Mouse (Mus musculus) ES-Bruce4 (cell line): ENCODE data around the gene Syngr1. TPM values are rescaled to one million over a fixed set of nuclear protein-coding genes. Genes with fewer than 3 reads are reported as not detected.
A peak's percentile ranks its signal among the peaks of the same experiment; 100 is the strongest.

ENCODE experiments used
- H3K27ac ChIP-seq: 2 replicates; pipeline ENCODE4 v1.5.1; 2012; ENCODE audit warnings: low read length, inconsistent platforms; ENCODE audit not compliant: insufficient read depth
- H3K27me3 ChIP-seq: 2 replicates; pipeline ENCODE4 v1.6.1; 2012; ENCODE audit warnings: mild to moderate bottlenecking, low read length, inconsistent platforms; ENCODE audit not compliant: control insufficient read depth, poor library complexity, insufficient read depth, severe bottlenecking
- H3K36me3 ChIP-seq: 2 replicates; pipeline ENCODE4 v1.6.1; 2012; ENCODE audit warnings: inconsistent platforms, mild to moderate bottlenecking, low read length, moderate library complexity; ENCODE audit not compliant: control insufficient read depth, poor library complexity, insufficient read depth, severe bottlenecking
- H3K4me1 ChIP-seq: one replicate; pipeline ENCODE4 v1.8.1; 2011; ENCODE audit warnings: low read length; ENCODE audit not compliant: control insufficient read depth, insufficient read depth
- H3K4me3 ChIP-seq: 2 replicates; pipeline ENCODE4 v1.5.1; 2011; ENCODE audit warnings: low read depth, mild to moderate bottlenecking, low read length
- H3K9ac ChIP-seq: 2 replicates; pipeline ENCODE4 v1.6.1; 2012; ENCODE audit warnings: low read depth, mild to moderate bottlenecking, inconsistent platforms; ENCODE audit not compliant: poor library complexity, severe bottlenecking
- H3K9me3 ChIP-seq: replicated peaks from 2 replicates; pipeline ENCODE4 v1.6.1; 2012; ENCODE audit warnings: mild to moderate bottlenecking, low read length, inconsistent platforms; ENCODE audit not compliant: control insufficient read depth, poor library complexity, insufficient read depth, severe bottlenecking
- CTCF ChIP-seq: IDR thresholded peaks from one replicate; pipeline ENCODE4 v1.8.1; 2011; ENCODE audit warnings: low read depth, low read length
- EP300 ChIP-seq: IDR thresholded peaks from 2 replicates; pipeline ENCODE4 v1.6.1; 2011; ENCODE audit warnings: low read depth, low read length; ENCODE audit not compliant: insufficient read depth
- POLR2A ChIP-seq: IDR thresholded peaks from one replicate; pipeline ENCODE4 v1.8.1; 2011; ENCODE audit warnings: low read length; ENCODE audit not compliant: insufficient read depth
- polyA plus RNA-seq: library from polyadenylated mRNA; stranded (reverse); fragments of >200 nt; gene quantifications from 2 replicates; pipeline ENCODE4 v1.2.4, GENCODE M21; 2011; ENCODE audit warnings: low read depth; ENCODE audit not compliant: missing spikeins, insufficient read depth, insufficient read length

The Syngr1 gene
- polyA plus RNA-seq, 1 experiment = 32.3 TPM

- Histone ChIP-seq H3K9me3 (no peaks in the 10 kb centered on the region), H3K27me3 (no peaks in the 10 kb centered on the region), H3K36me3 (peaks cover 13% of the 10 kb centered on the region), H3K9ac (no peak overlapping the region), H3K4me3 (no peak overlapping the region), H3K27ac (no peak overlapping the region), H3K4me1 (peaks cover 3% of the 10 kb centered on the region)
- TF ChIP-seq EP300 (no peak), POLR2A (no peak), CTCF (no peak)
Observed at GRCm38 (mm10) chr15:80073256-80073621, 17.9 kb upstream of the Syngr1 start.

- Histone ChIP-seq H3K9me3 (no peaks in the 10 kb centered on the region), H3K4me1 (peaks cover 3% of the 10 kb centered on the region), H3K4me3 (no peak overlapping the region), H3K9ac (no peak overlapping the region), H3K27ac (no peak overlapping the region), H3K36me3 (peaks cover 28% of the 10 kb centered on the region), H3K27me3 (no peaks in the 10 kb centered on the region)
- TF ChIP-seq CTCF (no peak), POLR2A (no peak), EP300 (no peak)
Observed at GRCm38 (mm10) chr15:80074663-80075373, 16.3 kb upstream of the Syngr1 start.

DNA sequence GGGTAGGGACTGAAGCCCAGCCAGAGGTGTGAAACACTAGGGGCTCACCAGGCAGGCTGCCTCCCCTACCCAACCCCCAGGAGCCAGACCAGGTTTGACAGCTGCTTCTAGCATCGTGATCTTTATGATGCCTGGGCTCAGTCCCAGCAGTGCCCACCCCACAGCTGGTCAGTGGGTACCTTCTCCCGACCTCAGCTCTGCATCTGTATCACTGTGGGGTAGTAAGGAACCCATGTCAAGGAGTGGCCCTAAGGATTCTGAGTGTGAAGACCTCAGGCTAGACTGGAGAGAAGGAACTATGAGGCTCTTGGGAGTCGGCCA lies 15.8 kb upstream of the Syngr1 start:
- H3K27me3 ChIP-seq = no peaks in the 10 kb centered on the region
- no peak overlapping the region for H3K27ac ChIP-seq
- H3K4me1 ChIP-seq = no peaks in the 10 kb centered on the region
- peaks cover 33% of the 10 kb centered on the region for H3K36me3 ChIP-seq
- TF ChIP-seq CTCF = no peak
- H3K9me3 ChIP-seq = no peaks in the 10 kb centered on the region
- H3K4me3 ChIP-seq = no peak overlapping the region
- H3K9ac ChIP-seq = no peak overlapping the region

- Histone ChIP-seq H3K4me3 (no peak overlapping the region), H3K27me3 (no peaks in the 10 kb centered on the region), H3K9me3 (no peaks in the 10 kb centered on the region), H3K9ac (no peak overlapping the region), H3K36me3 (peaks cover 38% of the 10 kb centered on the region), H3K27ac (peak overlapping the region; percentile 26), H3K4me1 (no peaks in the 10 kb centered on the region)
- TF ChIP-seq EP300 (no peak), CTCF (no peak), POLR2A (no peak)
Observed at GRCm38 (mm10) chr15:80075733-80076337, 15.3 kb upstream of the Syngr1 start.

- Histone ChIP-seq H3K36me3 (peaks cover 46% of the 10 kb centered on the region), H3K27ac (peak overlapping the region; percentile 26), H3K4me1 (no peaks in the 10 kb centered on the region), H3K9me3 (no peaks in the 10 kb centered on the region), H3K27me3 (no peaks in the 10 kb centered on the region), H3K9ac (no peak overlapping the region), H3K4me3 (no peak overlapping the region)
- peak; percentile 65 for TF ChIP-seq CTCF
- TF ChIP-seq POLR2A = no peak
- no peak for TF ChIP-seq EP300
Observed at GRCm38 (mm10) chr15:80076338-80077136, 14.6 kb upstream of the Syngr1 start.
